Mouse (Mus musculus) cerebellum, adult 2 months (tissue): ENCODE measurements around the gene Oxa1l.

ENCODE experiments used
- CTCF ChIP-seq: fragments of 200-500 bp; IDR thresholded peaks from 2 replicates; pipeline ENCODE4 v1.5.1; 2011; ENCODE audit warnings: low read depth, mild to moderate bottlenecking, control low read depth, low read length, moderate library complexity, borderline replicate concordance; ENCODE audit not compliant: insufficient read depth
- POLR2A ChIP-seq: fragments of 200-500 bp; IDR thresholded peaks from 2 replicates; pipeline ENCODE4 v1.6.1; 2011; ENCODE audit warnings: low read length, control low read depth, borderline replicate concordance; ENCODE audit not compliant: insufficient read depth

GRCm38 (mm10) chr14:54331178-54331577 lies 29.5 kb upstream of the Oxa1l start:
- TF ChIP-seq CTCF = no peak
- TF ChIP-seq POLR2A = no peak
